Mouse (Mus musculus): Measurements from ENCODE around the gene Tas2r134. TPM values are rescaled to one million over a fixed set of nuclear protein-coding genes. Genes with fewer than 3 reads are reported as not detected.

The Tas2r134 gene
- not detected in 2 replicates for polyA plus RNA-seq (2015; fragmentation: Nextera tagmentation; extraction: Ambion mirVana)

GRCm38 (mm10) chr2:51627211-51627610 lies at the start of gene Tas2r134:
Gene Tas2r134 (plus strand): TSS chr2:51627511.
- no peak within 1 kb of the TSS for H3K4me3 ChIP-seq
- no peaks in the 10 kb centered on the region for H3K4me1 ChIP-seq (replicated peaks)
- H3K9ac ChIP-seq = no peak within 1 kb of the TSS
- H3K9me3 ChIP-seq = no peaks in the 10 kb centered on the region
- H3K36me3 ChIP-seq = no peaks in the 10 kb centered on the region
- H3K4me2 ChIP-seq = no peak within 1 kb of the TSS
- no peak for ATAC-seq (ENCODE audit: low read depth)
- H3K27me3 ChIP-seq = no peaks in the 10 kb centered on the region
- no peak within 1 kb of the TSS for H3K27ac ChIP-seq (replicated peaks)
- WGBS = 80% methylated on average over 4 of the region's 4 CpGs

GRCm38 (mm10) chr2:51579767-51580166 lies 47.5 kb upstream of the Tas2r134 start:
- Histone ChIP-seq H3K36me3 (no peaks in the 10 kb centered on the region), H3K9ac (no peak overlapping the region), H3K4me2 (no peak overlapping the region), H3K27me3 (no peaks in the 10 kb centered on the region), H3K27ac (replicated peaks) (no peak overlapping the region), H3K9me3 (no peaks in the 10 kb centered on the region), H3K4me1 (replicated peaks) (peaks cover 25% of the 10 kb centered on the region), H3K4me3 (no peak overlapping the region)
- ATAC-seq (ENCODE audit: low read depth) = no peak
- 72% methylated on average over 5 of the region's 5 CpGs for WGBS

DNA sequence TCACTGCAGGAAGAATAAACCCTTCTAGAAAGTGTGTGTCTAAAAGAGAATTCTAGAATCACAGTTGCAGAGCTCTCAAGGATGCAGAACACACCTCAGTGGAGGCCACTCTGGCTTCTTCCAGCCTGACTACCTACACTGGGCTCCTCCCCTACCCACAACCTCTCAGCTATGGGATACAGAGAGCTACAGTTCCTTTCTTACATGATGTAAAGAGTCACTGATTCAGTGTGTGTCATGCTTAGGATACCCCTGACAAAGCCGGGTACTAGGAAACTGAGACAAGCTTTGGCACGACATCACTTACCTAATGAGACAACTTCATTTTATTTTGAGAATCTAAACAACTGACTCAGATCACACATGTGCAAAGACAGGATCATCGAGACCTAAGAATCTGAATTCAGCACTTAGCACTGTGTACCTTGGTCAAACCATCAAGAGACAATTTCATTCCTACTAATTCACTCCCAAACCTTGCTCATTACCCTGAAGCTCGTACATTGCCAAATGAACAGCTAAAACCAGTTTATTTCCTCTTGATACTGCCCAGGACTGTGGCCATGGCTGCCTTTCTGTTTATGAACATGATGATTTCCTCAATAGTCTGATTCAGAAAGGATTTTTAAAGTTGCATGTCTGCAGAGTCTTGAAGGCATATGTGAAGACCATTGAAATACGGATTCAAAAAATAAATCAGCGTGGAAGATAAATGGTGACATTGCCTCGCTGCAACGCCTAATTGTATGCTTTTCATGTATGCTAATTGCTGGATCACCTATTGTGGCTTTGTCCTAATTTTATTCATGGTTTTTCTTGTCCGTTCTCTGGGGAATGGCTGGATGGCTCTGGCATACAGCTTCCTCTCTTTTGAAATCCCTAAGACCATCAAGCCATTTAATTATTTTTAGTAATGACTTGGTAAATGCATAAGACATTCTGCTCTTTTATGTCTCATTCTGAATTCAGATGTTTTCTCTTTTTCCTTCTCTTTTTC lies 43.0 kb upstream of the Tas2r134 start:
- no peak overlapping the region for H3K9ac ChIP-seq
- WGBS = 28% methylated on average over 9 of the region's 9 CpGs

DNA sequence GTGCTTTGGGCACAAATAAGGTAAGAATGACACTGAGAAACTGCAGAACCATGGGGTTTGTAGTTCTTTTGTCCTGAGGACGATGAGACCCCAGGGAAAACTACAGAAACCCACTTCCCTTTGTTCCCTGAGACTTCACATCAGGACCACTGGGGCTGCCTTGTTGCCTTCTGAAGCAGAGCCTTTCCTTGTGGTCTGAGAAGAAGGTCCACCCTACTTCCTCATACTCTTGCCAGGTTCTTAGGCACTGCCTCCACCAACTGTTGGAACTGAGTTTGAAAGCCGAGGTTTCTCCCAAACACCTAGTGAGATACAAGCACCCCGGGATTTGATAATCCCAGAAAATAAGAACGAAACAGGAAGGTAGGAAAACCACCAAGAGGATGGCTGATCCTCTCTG lies 39.0 kb upstream of the Tas2r134 start:
- Histone ChIP-seq H3K4me2 (no peak overlapping the region), H3K27me3 (no peaks in the 10 kb centered on the region), H3K36me3 (no peaks in the 10 kb centered on the region), H3K9ac (no peak overlapping the region), H3K4me1 (replicated peaks) (peaks cover 47% of the 10 kb centered on the region), H3K4me3 (no peak overlapping the region), H3K27ac (replicated peaks) (no peak overlapping the region), H3K9me3 (no peaks in the 10 kb centered on the region)
- WGBS = 86% methylated on average over 4 of the region's 4 CpGs
- ATAC-seq (ENCODE audit: low read depth) = no peak

More for the DNA sequence above, 43.0 kb upstream of the Tas2r134 start:
- Histone ChIP-seq H3K27ac (replicated peaks) (peak overlapping the region; percentile 49), H3K36me3 (no peaks in the 10 kb centered on the region), H3K27me3 (no peaks in the 10 kb centered on the region), H3K4me2 (no peak overlapping the region), H3K4me3 (no peak overlapping the region), H3K4me1 (replicated peaks) (peaks cover 35% of the 10 kb centered on the region), H3K9me3 (no peaks in the 10 kb centered on the region)
- peak; percentile 76 for ATAC-seq (ENCODE audit: low read depth)

DNA sequence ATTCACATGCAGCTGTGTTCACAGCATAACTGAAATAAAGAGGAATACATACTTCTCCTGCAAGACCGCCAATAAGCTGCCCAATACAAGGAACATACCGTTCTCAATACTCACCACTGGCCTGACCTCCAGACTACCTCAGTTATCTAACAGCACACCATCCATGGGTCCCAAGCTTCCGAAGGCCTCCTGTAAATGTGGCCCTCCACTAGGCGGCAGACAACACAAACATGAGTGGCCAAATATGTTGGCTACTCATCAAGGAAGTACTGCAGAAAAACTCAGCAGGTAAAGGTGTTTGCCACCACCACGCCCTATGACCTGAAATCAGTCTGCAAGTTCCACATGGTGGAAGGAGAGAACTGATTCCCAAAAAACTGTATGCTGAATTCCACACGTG lies 38.4 kb upstream of the Tas2r134 start:
- no peak overlapping the region for H3K27ac ChIP-seq (replicated peaks)
- H3K36me3 ChIP-seq = no peaks in the 10 kb centered on the region
- H3K4me2 ChIP-seq = no peak overlapping the region
- peaks cover 42% of the 10 kb centered on the region for H3K4me1 ChIP-seq (replicated peaks)
- no peaks in the 10 kb centered on the region for H3K9me3 ChIP-seq
- no peaks in the 10 kb centered on the region for H3K27me3 ChIP-seq
- no peak for ATAC-seq (ENCODE audit: low read depth)
- H3K4me3 ChIP-seq = no peak overlapping the region
- WGBS = 81% methylated on average over 6 of the region's 6 CpGs
- H3K9ac ChIP-seq = no peak overlapping the region

DNA sequence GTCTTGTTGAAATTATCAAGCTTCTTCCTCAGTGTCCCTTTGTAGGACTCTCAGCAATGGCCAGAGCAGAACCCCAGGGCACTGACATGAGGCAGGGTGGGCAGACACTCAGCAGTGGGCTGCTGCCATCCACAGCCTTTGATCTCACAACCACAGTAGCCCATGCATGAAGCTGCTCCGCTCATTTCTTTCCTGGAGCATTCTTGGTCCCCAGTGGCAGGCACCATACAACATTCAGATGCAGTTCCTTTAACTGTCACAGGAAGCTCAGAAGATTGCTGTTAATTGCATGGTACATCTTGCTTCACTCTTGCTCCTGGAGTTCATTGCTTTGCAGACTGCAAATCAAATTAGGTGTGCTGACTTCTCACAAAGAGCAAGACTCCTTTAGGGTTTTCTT lies 37.7 kb upstream of the Tas2r134 start:
- H3K9ac ChIP-seq = no peak overlapping the region
- peaks cover 34% of the 10 kb centered on the region for H3K4me1 ChIP-seq (replicated peaks)
- no peak overlapping the region for H3K4me2 ChIP-seq
- no peak overlapping the region for H3K4me3 ChIP-seq
- no peaks in the 10 kb centered on the region for H3K9me3 ChIP-seq
- ATAC-seq (ENCODE audit: low read depth) = no peak
- no peaks in the 10 kb centered on the region for H3K27me3 ChIP-seq
- no peaks in the 10 kb centered on the region for H3K36me3 ChIP-seq
- WGBS = 17% methylated on average over 1 of the region's 1 CpGs
- H3K27ac ChIP-seq (replicated peaks) = no peak overlapping the region; the same call in 1 of the 2 replicates

GRCm38 (mm10) chr2:51590308-51590707 lies 37.0 kb upstream of the Tas2r134 start:
- ATAC-seq (ENCODE audit: low read depth) = no peak
- WGBS = 29% methylated on average over 8 of the region's 8 CpGs
- no peak overlapping the region for H3K4me3 ChIP-seq
- H3K36me3 ChIP-seq = no peaks in the 10 kb centered on the region
- H3K9ac ChIP-seq = 0 out of 2 replicates have a peak overlapping the region, but pooled peaks have one; percentile 5
- H3K9me3 ChIP-seq = no peaks in the 10 kb centered on the region
- peaks cover 29% of the 10 kb centered on the region for H3K4me1 ChIP-seq (replicated peaks)
- H3K4me2 ChIP-seq = no peak overlapping the region
- no peaks in the 10 kb centered on the region for H3K27me3 ChIP-seq
- peak overlapping the region; percentile 55; the same call in 1 of the 2 replicates for H3K27ac ChIP-seq (replicated peaks)

- no peak overlapping the region for H3K4me3 ChIP-seq
- no peak overlapping the region for H3K27ac ChIP-seq (replicated peaks)
- H3K36me3 ChIP-seq = no peaks in the 10 kb centered on the region
- no peak overlapping the region for H3K9ac ChIP-seq
- H3K27me3 ChIP-seq = no peaks in the 10 kb centered on the region
- no peak for ATAC-seq (ENCODE audit: low read depth)
- H3K4me1 ChIP-seq (replicated peaks) = peaks cover 25% of the 10 kb centered on the region
- H3K4me2 ChIP-seq = no peak overlapping the region
- H3K9me3 ChIP-seq = no peaks in the 10 kb centered on the region
These were observed 35.2 kb upstream of the Tas2r134 start for GRCm38 (mm10) chr2:51592157-51592556.

- H3K4me3 ChIP-seq = peak overlapping the region; percentile 9; the same call in 1 of the 2 replicates
- H3K9me3 ChIP-seq = no peaks in the 10 kb centered on the region
- peaks cover 26% of the 10 kb centered on the region for H3K4me1 ChIP-seq (replicated peaks)
- peak overlapping the region; percentile 42 for H3K4me2 ChIP-seq
- no peaks in the 10 kb centered on the region for H3K27me3 ChIP-seq
- peak; percentile 48 for ATAC-seq (ENCODE audit: low read depth)
- H3K27ac ChIP-seq (replicated peaks) = peak overlapping the region; percentile 79
- WGBS = 37% methylated on average over 19 of the region's 19 CpGs
- H3K9ac ChIP-seq = peak overlapping the region; percentile 52
- H3K36me3 ChIP-seq = no peaks in the 10 kb centered on the region
These were observed 27.7 kb upstream of the Tas2r134 start for GRCm38 (mm10) chr2:51599473-51600201.

DNA sequence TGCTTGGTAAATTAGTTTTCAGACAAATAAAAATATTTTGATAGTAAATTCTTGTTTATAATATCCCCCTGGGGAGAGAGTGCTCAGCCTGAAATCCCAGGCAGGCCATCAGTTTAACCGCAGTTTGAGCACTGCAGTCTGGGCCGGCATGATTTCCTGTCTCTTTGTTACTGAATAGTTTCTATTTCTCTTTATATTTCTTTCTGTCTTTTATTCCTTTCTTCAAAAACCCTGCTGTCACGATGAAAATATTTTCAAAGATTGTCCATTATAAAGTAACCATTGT lies 27.2 kb upstream of the Tas2r134 start:
- Histone ChIP-seq H3K4me2 (peak overlapping the region; percentile 42), H3K36me3 (no peaks in the 10 kb centered on the region), H3K9ac (peak overlapping the region; percentile 52; the same call in 1 of the 2 replicates), H3K9me3 (no peaks in the 10 kb centered on the region), H3K4me1 (replicated peaks) (peaks cover 26% of the 10 kb centered on the region), H3K4me3 (no peak overlapping the region), H3K27ac (replicated peaks) (peak overlapping the region; percentile 79), H3K27me3 (no peaks in the 10 kb centered on the region)
- ATAC-seq (ENCODE audit: low read depth) = peak; percentile 55
- 22% methylated on average over 3 of the region's 3 CpGs for WGBS

DNA sequence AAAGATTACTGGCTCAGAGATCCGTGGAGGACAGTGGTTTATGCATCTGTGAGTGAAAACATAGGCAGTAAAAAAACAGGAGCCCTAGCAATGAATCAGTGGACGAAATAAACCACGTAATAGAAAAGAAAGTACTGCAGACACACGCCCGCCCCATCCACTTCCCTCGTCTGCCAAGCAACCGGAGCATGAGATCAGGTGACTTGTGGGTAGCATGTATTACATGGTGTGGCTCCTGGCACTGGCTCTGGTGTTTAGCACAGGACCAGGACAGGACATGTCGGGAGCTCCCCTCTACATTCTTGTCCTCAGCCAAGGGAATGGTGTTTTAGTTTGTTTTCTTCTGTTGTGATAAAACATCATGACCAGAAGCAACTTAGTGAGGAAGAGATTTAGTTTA lies 26.4 kb upstream of the Tas2r134 start:
- Histone ChIP-seq H3K4me1 (replicated peaks) (peaks cover 26% of the 10 kb centered on the region), H3K27me3 (no peaks in the 10 kb centered on the region; the same call in 1 of the 2 replicates), H3K9ac (no peak overlapping the region), H3K9me3 (no peaks in the 10 kb centered on the region), H3K4me2 (no peak overlapping the region), H3K36me3 (no peaks in the 10 kb centered on the region), H3K27ac (replicated peaks) (peak overlapping the region; percentile 79; the same call in 1 of the 2 replicates), H3K4me3 (no peak overlapping the region)
- WGBS = 45% methylated on average over 8 of the region's 8 CpGs
- ATAC-seq (ENCODE audit: low read depth) = no peak

GRCm38 (mm10) chr2:51610305-51610704 lies 17.0 kb upstream of the Tas2r134 start:
- Histone ChIP-seq H3K27me3 (no peaks in the 10 kb centered on the region; the same call in 1 of the 2 replicates), H3K4me3 (peak overlapping the region; percentile 20), H3K4me2 (peak overlapping the region; percentile 46), H3K4me1 (replicated peaks) (peaks cover 17% of the 10 kb centered on the region), H3K9me3 (no peaks in the 10 kb centered on the region), H3K36me3 (no peaks in the 10 kb centered on the region), H3K27ac (replicated peaks) (peak overlapping the region; percentile 53), H3K9ac (peak overlapping the region; percentile 26; the same call in 1 of the 2 replicates)
- peak; percentile 65; the same call in 1 of the 2 replicates for ATAC-seq (ENCODE audit: low read depth)
- 13% methylated on average over 10 of the region's 10 CpGs for WGBS

All from neural tube, embryonic 13.5 days (tissue).